Mouse (Mus musculus) heart, postnatal 10 days (tissue): ENCODE results near the gene Zbtb20. TPM values are rescaled to one million over a fixed set of nuclear protein-coding genes. Genes with fewer than 3 reads are reported as not detected.

Experiments used
- DNase-seq, 2 experiments: peaks; one replicate each; pipeline ENCODE4 v3.0.0; 2021
- intact Hi-C: fragments of 180-260 bp; cut with DNase I; formaldehyde crosslinking; loops from one replicate; pipeline ENCODE4 v1.15.1; 2025
- total RNA-seq, 2 experiments: library from RNA; stranded (reverse); gene quantifications; 2 replicates each; pipeline ENCODE4 v1.2.3; 2021

Gene Zbtb20
- total RNA-seq, 2 experiments from 2014 or later = 149 to 160 TPM

GRCm38 (mm10) chr16:43535912-43536311 lies 660.2 kb downstream of the Zbtb20 start:
- no peak for DNase-seq
- intact Hi-C loops = no loop called here

DNA sequence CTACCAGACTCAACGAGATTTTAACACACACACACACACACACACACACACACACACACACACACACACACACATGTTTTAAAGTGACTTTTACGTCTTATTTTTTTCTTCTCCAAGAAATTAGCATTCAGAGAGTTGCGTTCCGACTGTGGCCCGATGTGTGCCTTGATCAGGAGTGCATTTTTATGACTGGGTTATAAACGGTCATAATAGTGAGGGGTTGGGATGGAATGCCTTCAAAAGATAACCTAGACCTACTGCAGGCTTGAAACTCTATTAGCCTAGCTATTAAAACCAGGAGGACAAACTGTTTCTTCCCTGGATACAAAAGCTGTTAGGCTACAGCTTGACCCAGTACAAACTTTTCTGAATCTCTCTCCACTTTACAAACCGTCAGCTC lies 661.5 kb downstream of the Zbtb20 start:
- no peak for DNase-seq
- intact Hi-C loops = no loop called here

GRCm38 (mm10) chr16:43539659-43540096 lies 664.0 kb downstream of the Zbtb20 start:
- peak; percentile 55 to 57 for DNase-seq
- intact Hi-C loops = loop anchor here (2.0 kb wide), 3 partner anchors 33 to 263 kb away; no protein-coding TSS in a partner anchor

- DNase-seq = peak in 1 of 2 experiments; percentile 42
- intact Hi-C loops = loop anchor here (2.0 kb wide), 2 partner anchors 33 to 53 kb away; no protein-coding TSS in a partner anchor
Observed at GRCm38 (mm10) chr16:43540108-43540507, 664.4 kb downstream of the Zbtb20 start.

DNA sequence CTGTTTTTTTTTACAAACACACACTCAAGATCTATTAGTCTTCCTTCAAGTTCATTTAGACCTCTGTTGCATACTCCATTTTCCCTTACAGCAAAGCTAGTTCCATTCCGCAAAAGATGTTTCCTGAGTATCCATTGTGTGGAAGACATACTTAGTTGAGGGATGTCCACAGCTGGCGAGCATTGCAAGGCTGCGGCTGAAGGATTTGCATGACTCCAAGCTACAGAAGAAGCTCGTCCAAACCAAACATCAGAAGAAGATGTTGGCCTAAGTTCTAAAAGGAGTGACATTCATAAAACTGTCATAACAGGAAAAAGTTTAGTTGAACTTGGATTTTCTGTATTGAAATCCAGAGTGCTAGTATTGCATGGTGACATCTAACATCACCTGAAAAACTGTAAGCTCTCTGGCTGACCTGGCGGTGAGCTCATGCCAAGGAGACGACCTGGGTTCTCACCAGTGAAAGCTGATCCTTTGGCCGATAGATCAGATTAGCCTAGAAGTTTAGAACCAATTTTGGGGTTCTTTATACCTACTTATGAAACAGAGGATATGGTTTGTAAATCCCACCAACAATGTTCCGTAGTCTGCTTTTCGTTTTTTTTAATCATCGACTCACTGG lies 665.0 kb downstream of the Zbtb20 start:
- peak in 1 of 2 experiments; percentile 34 for DNase-seq
- intact Hi-C loops = loop anchor here (2.0 kb wide), 2 partner anchors 32 to 52 kb away; no protein-coding TSS in a partner anchor

- intact Hi-C loops = no loop called here
- no peak for DNase-seq
Observed at GRCm38 (mm10) chr16:43545261-43545660, 669.6 kb downstream of the Zbtb20 start.

GRCm38 (mm10) chr16:43547323-43548180 lies 671.9 kb downstream of the Zbtb20 start:
- peak; percentile 54 to 58 for DNase-seq
- intact Hi-C loops = loop anchor here (2.0 kb wide), 1 partner anchor 27 kb away; no protein-coding TSS in a partner anchor

DNA sequence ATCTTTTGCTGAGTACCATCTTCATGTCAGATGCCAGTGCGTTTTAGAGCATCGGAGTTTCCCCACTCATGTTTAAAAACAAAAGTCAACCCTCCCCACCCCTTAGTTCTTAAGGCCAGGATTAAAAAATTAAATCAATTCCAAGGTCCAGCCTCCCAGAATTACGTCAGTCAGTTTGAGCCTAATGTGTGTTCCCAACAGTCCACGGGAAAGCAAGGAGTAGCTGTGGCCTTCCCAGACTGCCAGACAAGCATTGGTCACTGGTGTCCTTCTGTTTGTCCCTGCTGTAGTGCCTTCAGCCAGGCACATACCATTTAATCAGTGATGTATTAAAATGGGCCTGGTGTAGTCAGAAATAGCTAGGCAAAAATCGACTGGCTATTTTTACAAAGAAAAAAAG lies 673.1 kb downstream of the Zbtb20 start:
- intact Hi-C loops = loop anchor here (2.0 kb wide), 1 partner anchor 26 kb away; no protein-coding TSS in a partner anchor
- DNase-seq = peak; percentile 51 to 59

GRCm38 (mm10) chr16:43549425-43550089 lies 673.9 kb downstream of the Zbtb20 start:
- DNase-seq = peak in 1 of 2 experiments; percentile 22
- intact Hi-C loops = loop anchor here (2.0 kb wide), 1 partner anchor 25 kb away; no protein-coding TSS in a partner anchor

DNA sequence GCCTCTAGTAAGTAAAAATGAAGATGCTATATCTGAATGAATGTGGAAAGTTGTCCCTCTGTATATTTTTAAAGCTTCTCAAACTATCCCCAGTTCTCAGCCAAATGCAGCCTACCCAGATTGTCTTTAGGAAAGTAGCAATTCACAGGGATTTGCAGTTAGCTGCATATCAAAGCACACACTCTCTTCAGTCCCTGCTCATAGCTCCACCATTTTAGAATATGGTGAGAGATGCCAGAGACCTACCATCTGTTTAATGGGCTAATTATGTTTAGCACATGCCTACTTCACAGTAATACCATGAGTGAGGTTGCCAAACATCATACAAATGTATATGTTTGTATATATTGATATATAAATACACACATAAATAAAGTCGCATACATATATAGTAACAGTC lies 676.8 kb downstream of the Zbtb20 start:
- DNase-seq = no peak
- intact Hi-C loops = no loop called here

GRCm38 (mm10) chr16:43557385-43557784 lies 681.7 kb downstream of the Zbtb20 start:
- peak in 1 of 2 experiments; percentile 27 for DNase-seq
- intact Hi-C loops = no loop called here

GRCm38 (mm10) chr16:43561330-43561729 lies 685.6 kb downstream of the Zbtb20 start:
- DNase-seq = no peak
- intact Hi-C loops = no loop called here

- intact Hi-C loops = no loop called here
- no peak for DNase-seq
Observed at GRCm38 (mm10) chr16:43561956-43562355, 686.3 kb downstream of the Zbtb20 start.

DNA sequence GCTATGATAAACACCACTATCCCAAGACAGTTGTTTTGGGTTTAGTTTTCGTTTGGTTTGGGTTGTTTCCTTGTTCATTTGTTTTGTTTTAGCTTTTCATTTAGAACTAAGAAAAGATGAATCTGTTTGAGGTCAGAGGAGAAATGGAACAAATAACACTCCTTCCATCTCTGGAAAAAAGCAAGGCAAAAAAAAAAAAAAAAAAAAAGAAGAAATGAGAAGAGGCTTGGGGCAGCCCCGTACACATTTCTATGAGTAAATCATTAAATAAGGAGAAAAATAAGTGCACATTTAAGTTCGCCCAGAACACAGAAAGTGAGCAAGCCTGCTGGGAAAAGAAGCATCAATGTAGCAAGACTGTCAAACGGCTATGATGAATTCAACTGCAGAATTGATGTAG lies 690.2 kb downstream of the Zbtb20 start:
- intact Hi-C loops = no loop called here
- DNase-seq = no peak

DNA sequence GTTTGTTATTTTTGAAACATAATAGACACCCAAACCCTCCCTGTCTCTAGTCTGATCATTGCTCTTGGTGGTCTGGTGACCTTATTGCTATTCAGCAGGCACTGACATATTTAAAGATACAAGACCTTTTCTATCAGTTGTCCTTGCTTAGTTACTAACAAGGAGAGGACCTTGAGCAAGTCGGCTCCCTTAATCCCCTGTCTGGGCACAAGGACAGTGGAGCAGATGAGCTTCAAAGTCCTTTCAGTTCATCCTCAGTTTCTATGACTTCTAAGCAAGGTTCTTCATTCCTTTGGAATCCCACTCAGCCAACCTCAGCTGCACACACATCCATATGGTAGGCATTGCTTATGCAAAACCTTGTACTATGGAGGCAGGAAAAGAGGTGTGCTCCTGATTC lies 690.8 kb downstream of the Zbtb20 start:
- intact Hi-C loops = no loop called here
- DNase-seq = no peak

- intact Hi-C loops = loop anchor here (2.0 to 10.0 kb wide), 4 partner anchors 31 to 207 kb away; no protein-coding TSS in a partner anchor
- no peak for DNase-seq
Observed at GRCm38 (mm10) chr16:43571376-43572081, 695.8 kb downstream of the Zbtb20 start.

GRCm38 (mm10) chr16:43572171-43572570 lies 696.5 kb downstream of the Zbtb20 start:
- DNase-seq = no peak
- intact Hi-C loops = loop anchor here (2.0 to 10.0 kb wide), 4 partner anchors 31 to 207 kb away; no protein-coding TSS in a partner anchor

DNA sequence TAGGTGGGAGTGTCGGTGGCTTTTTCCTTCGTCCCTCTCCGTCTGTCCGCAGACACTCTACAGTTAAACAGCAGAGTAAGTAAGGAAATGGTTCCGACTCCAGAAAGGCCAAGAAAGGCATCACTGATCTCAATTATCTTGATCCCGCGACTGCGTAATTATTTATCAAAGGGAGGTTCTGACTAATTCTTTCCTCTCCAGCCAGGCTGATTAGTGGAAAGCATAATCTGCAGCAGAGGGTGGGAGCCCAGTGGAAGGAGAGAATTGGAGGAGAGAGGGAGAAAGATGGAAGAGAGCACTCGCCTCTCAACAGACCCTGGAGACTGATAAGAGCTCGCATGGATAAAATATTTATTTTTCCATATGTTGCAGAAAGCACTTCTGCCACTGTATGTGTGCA lies 697.1 kb downstream of the Zbtb20 start:
- DNase-seq = no peak
- intact Hi-C loops = loop anchor here (2.0 to 10.0 kb wide), 4 partner anchors 32 to 208 kb away; no protein-coding TSS in a partner anchor

GRCm38 (mm10) chr16:43573181-43573833 lies 697.6 kb downstream of the Zbtb20 start:
- intact Hi-C loops = loop anchor here (2.0 to 10.0 kb wide), 4 partner anchors 33 to 209 kb away; no protein-coding TSS in a partner anchor

More at GRCm38 (mm10) chr16:43573181-43573833, 697.6 kb downstream of the Zbtb20 start:
- DNase-seq = peak; percentile 52 to 60
